Mouse (Mus musculus) cerebellum, adult 2 months (tissue): ENCODE measurements around the gene Amer2. TPM values are rescaled to one million over a fixed set of nuclear protein-coding genes. Genes with fewer than 3 reads are reported as not detected.

Source experiments
- DNase-seq, 2 experiments: peaks; one replicate each; pipeline ENCODE4 v3.0.0; 2021
- H3K27ac ChIP-seq: fragments of 200-500 bp; 2 replicates; pipeline ENCODE4 v1.5.1; 2012; ENCODE audit warnings: low read length, control low read depth, inconsistent platforms; ENCODE audit not compliant: insufficient read depth
- H3K27me3 ChIP-seq: fragments of 200-500 bp; 2 replicates; pipeline ENCODE4 v1.6.1; 2012; ENCODE audit warnings: inconsistent platforms, mild to moderate bottlenecking, low read length, moderate library complexity; ENCODE audit not compliant: control insufficient read depth, insufficient read depth
- H3K4me1 ChIP-seq: fragments of 200-500 bp; 2 replicates; pipeline ENCODE4 v1.6.1; 2011; ENCODE audit warnings: low read length; ENCODE audit not compliant: control insufficient read depth, insufficient read depth
- H3K4me3 ChIP-seq: fragments of 200-500 bp; replicated peaks from 2 replicates; pipeline ENCODE3; 2011; ENCODE audit warnings: mild to moderate bottlenecking, low read depth, low read length, control low read depth; ENCODE audit not compliant: insufficient read depth
- CTCF ChIP-seq: fragments of 200-500 bp; IDR thresholded peaks from 2 replicates; pipeline ENCODE4 v1.5.1; 2011; ENCODE audit warnings: low read depth, mild to moderate bottlenecking, control low read depth, low read length, moderate library complexity, borderline replicate concordance; ENCODE audit not compliant: insufficient read depth
- POLR2A ChIP-seq: fragments of 200-500 bp; IDR thresholded peaks from 2 replicates; pipeline ENCODE4 v1.6.1; 2011; ENCODE audit warnings: low read length, control low read depth, borderline replicate concordance; ENCODE audit not compliant: insufficient read depth
- polyA plus RNA-seq: library from polyadenylated mRNA; depleted of rRNA; stranded (reverse); fragments of >200 nt; gene quantifications from 2 replicates; pipeline ENCODE4 v1.2.3, GENCODE M21; 2012; rRNA removed

Gene Amer2
- polyA plus RNA-seq, 1 experiment: 28.3 TPM

DNA sequence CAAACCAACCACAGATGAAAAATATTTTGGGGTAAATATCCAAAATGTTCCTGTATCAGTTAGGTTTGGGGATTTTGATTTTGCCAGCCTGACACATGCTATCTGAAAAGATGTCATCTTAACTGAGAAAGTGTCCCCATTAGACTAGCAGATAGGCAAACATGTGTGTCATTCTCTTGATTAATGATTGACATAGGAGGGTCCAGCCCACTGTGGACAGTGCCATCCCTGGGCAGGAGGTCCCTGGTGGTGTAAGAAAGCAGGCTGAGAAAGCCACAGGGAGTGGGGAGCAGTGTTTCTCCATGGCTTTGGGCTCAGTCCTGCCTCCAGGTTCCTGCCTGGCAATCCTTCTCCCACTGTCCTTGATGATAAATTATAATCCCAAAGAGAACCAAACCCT is 63.3 kb downstream of the Amer2 start:
- no peak overlapping the region for H3K27ac ChIP-seq
- TF ChIP-seq POLR2A: no peak
- no peak for TF ChIP-seq CTCF
- H3K27me3 ChIP-seq: no peaks in the 10 kb centered on the region
- H3K4me1 ChIP-seq: no peaks in the 10 kb centered on the region
- no peak overlapping the region for H3K4me3 ChIP-seq
- no peak for DNase-seq

Other genes starting within 250 kb of the Amer2 start
- gene Atp8a2, start 176.1 kb upstream of the Amer2 start, polyA plus RNA-seq: 22.1 and 24.7 TPM in 2 replicates
- 0.05 TPM in 1 of 2 replicates, not detected in the other for gene Nupl1, start 121.8 kb upstream of the Amer2 start, polyA plus RNA-seq
- gene Gm49336, start 121.8 kb upstream of the Amer2 start, polyA plus RNA-seq: 34.4 and 38.3 TPM in 2 replicates
- 86.0 and 90.5 TPM in 2 replicates for gene Mtmr6, start 108.0 kb upstream of the Amer2 start, polyA plus RNA-seq